Mouse (Mus musculus): ENCODE measurements around the gene Nkx6-1.

DNA sequence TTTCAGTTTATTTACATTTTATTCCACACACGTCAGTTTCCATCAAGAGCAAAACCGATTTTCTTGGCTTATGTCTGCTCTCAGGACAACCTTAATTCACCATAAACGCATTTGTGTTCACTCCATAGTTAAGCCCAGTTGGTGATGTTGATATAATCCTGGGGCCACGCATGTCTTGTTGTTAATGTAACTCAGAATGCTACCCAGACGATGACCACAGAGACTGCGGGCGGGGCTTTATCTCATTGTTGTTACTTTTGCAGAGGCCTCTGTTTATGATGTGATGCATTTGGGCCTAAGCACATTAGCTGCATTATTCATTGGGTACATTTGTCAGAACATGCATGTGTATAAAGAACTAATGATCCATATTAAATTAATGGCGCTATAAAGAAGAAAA is 19.7 kb downstream of the Nkx6-1 start:
- TF ChIP-seq CTCF (IDR thresholded peaks at IDR 0.05; ENCODE audit: low read depth, low read length) (no peak), GATA2 (IDR thresholded peaks at IDR 0.05; ENCODE audit: borderline replicate concordance, low read depth, low read length) (no peak), GATA1 (IDR thresholded peaks at IDR 0.05; ENCODE audit: borderline replicate concordance, low read length) (no peak), POLR2AphosphoS5 (IDR thresholded peaks at IDR 0.05; ENCODE audit: insufficient replicate concordance, low read depth, low read length) (no peak), TAL1 (conservative IDR thresholded peaks at IDR 0.05; ENCODE audit: low read depth, low read length) (no peak)
